Mouse (Mus musculus) small intestine, adult 2 months (tissue): ENCODE measurements around the gene Plekho2. TPM values are rescaled to one million over a fixed set of nuclear protein-coding genes. Genes with fewer than 3 reads are reported as not detected.
A peak's percentile ranks its signal among the peaks of the same experiment; 100 is the strongest.

Experiments
- H3K27ac ChIP-seq: fragments of 200-500 bp; 2 replicates; pipeline ENCODE4 v1.5.1; 2012; ENCODE audit warnings: low read depth, low read length, control low read depth, inconsistent platforms; ENCODE audit not compliant: insufficient read depth
- H3K27me3 ChIP-seq: fragments of 200-500 bp; 2 replicates; pipeline ENCODE4 v1.6.1; 2012; ENCODE audit warnings: mild to moderate bottlenecking, moderate library complexity, low read length, inconsistent platforms; ENCODE audit not compliant: control insufficient read depth, insufficient read depth
- H3K36me3 ChIP-seq: fragments of 200-500 bp; 2 replicates; pipeline ENCODE4 v1.6.1; 2012; ENCODE audit warnings: mild to moderate bottlenecking, low read length, control low read depth, inconsistent platforms; ENCODE audit not compliant: control insufficient read depth, insufficient read depth
- H3K4me1 ChIP-seq: fragments of 200-500 bp; 2 replicates; pipeline ENCODE4 v1.6.1; 2012; ENCODE audit warnings: low read length, inconsistent platforms, mixed read lengths; ENCODE audit not compliant: control insufficient read depth, insufficient read depth, insufficient read length
- H3K4me3 ChIP-seq: fragments of 200-500 bp; 2 replicates; pipeline ENCODE4 v1.5.1; 2012; ENCODE audit warnings: low read depth, mild to moderate bottlenecking, control low read depth, inconsistent platforms, low read length, moderate library complexity
- CTCF ChIP-seq: fragments of 200-500 bp; IDR thresholded peaks from 2 replicates; pipeline ENCODE4 v1.5.1; 2012; ENCODE audit warnings: low read depth, mild to moderate bottlenecking, control low read depth, inconsistent platforms, low read length, moderate library complexity, mixed read lengths; ENCODE audit not compliant: insufficient replicate concordance, insufficient read length; ENCODE audit errors: extremely low read depth
- POLR2A ChIP-seq: fragments of 200-500 bp; IDR thresholded peaks from 2 replicates; pipeline ENCODE4 v1.6.1; 2012; ENCODE audit warnings: low read depth, mild to moderate bottlenecking, control low read depth, inconsistent platforms, low read length, moderate library complexity
- WGBS: fragments of 180-500 bp; shearing (Covaris S2); methylation state at CpG from one replicate; pipeline ENCODE4 v1.1.7; 2018; 5-methylcytosine and 5-hydroxymethylcytosine counted together
- polyA plus RNA-seq: library from polyadenylated mRNA; depleted of rRNA; stranded (reverse); fragments of >200 nt; gene quantifications from 2 replicates; pipeline ENCODE4 v1.2.3, GENCODE M21; 2012

Gene Plekho2
- polyA plus RNA-seq, 1 experiment, result 9.7 TPM

DNA sequence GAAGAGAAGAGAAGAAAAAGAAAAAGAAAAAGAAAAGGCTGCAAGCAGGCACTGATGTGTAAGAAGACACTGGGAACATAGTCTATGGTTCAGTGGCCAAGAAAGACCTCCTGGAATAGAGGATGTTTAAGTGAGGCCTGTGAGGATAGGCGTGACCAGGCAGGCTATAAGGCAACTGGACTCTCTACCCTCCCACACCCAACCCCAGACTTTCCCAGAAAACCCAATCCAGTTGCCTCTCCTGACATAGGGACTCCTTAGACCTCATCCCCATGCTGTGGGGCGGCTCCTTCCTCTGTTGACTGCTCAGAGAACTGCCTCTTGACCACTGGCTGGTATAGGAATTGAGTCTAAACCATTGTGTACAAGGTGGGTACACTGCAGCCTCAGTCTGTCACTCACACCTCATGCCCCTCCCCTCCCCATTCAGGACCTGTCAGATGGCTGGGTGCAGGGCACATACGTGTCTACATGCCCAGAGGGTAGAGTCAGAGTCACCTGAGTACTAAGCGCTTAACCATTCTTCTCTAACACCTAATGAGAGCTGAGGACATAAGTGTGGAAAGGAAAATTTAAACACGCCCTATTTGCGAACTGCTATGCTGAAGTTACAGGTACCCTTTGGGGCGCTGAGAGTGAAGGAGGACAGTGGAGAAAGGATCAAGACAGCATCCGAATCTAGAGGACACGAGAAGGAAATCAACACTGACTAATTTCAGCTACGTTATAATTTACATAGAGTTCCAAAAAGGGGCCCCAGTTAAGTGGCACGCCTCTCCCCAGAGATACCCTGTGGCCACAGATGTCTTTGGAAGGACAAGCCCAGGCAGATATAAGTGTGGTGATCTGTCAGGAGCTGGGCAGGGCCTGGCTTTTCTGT is 5.1 kb downstream of the Plekho2 start:
- Histone ChIP-seq H3K4me1 (peaks cover 10% of the 10 kb centered on the region; the same call in 1 of the 2 replicates), H3K27ac (no peak overlapping the region; the same call in 1 of the 2 replicates), H3K4me3 (no peak overlapping the region), H3K27me3 (no peaks in the 10 kb centered on the region), H3K36me3 (peaks cover 3% of the 10 kb centered on the region; the same call in 1 of the 2 replicates)
- WGBS, result 75% methylated on average over 11 of the region's 11 CpGs
- TF ChIP-seq CTCF (no peak), POLR2A (no peak)

DNA sequence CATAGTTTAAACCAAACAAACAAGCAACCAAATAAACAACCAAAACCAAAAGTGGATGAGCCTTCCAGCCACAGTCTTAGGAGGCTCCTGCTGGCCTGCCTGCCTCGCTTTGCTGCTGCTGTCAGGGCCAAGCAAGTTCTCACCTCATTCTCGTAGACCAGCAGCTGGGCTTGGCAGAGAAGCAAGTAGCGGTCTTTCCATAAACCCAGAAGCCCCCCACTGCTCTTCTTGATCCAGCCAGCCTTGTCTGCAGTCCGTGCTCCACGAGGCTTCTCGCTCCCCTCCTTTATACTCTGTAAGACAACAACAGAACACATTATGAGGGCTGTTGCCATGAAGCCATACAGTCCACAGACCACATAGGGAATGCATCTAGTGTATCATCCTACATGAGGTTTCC is 7.0 kb downstream of the Plekho2 start:
- 86% methylated on average over 6 of the region's 6 CpGs for WGBS
- Histone ChIP-seq H3K27me3 (no peaks in the 10 kb centered on the region), H3K36me3 (peaks cover 3% of the 10 kb centered on the region; the same call in 1 of the 2 replicates)

GRCm38 (mm10) chr9:65569491-65569971 is 10.3 kb downstream of the Plekho2 start:
- Histone ChIP-seq H3K27ac (peak overlapping the region; percentile 80), H3K36me3 (peaks cover 3% of the 10 kb centered on the region; the same call in 1 of the 2 replicates), H3K27me3 (no peaks in the 10 kb centered on the region), H3K4me3 (no peak overlapping the region), H3K4me1 (peaks cover 6% of the 10 kb centered on the region; the same call in 1 of the 2 replicates)
- TF ChIP-seq CTCF (no peak), POLR2A (no peak)
- WGBS, result 63% methylated on average over 6 of the region's 6 CpGs

More for the DNA sequence above, 7.0 kb downstream of the Plekho2 start:
- TF ChIP-seq CTCF, result no peak
- TF ChIP-seq POLR2A, result no peak
- no peak overlapping the region for H3K4me3 ChIP-seq
- H3K4me1 ChIP-seq, result peaks cover 8% of the 10 kb centered on the region; the same call in 1 of the 2 replicates
- H3K27ac ChIP-seq, result no peak overlapping the region

DNA sequence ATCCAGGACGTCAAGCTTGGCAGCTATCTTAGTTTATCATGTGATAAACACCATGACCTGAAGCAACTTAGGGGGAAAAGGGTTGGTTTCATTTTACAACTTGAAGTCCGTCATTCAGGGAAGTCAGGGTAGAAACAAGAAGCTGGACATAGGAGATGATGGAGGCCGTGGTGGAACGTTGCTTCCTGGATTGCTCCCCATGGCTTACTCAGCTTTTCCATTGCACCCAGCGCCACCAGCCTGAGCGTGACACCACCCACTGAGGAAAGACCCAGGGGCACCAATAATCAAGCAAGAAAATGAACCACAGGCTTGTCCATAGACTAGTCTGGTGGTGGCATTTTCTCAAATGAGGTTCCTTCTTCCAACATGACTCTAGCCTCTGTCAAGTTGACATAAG is 11.1 kb downstream of the Plekho2 start:
- WGBS, result 70% methylated on average over 6 of the region's 6 CpGs
- Histone ChIP-seq H3K4me1 (peaks cover 11% of the 10 kb centered on the region; the same call in 1 of the 2 replicates), H3K4me3 (no peak overlapping the region), H3K36me3 (peaks cover 3% of the 10 kb centered on the region; the same call in 1 of the 2 replicates), H3K27me3 (no peaks in the 10 kb centered on the region), H3K27ac (peak overlapping the region; percentile 80)
- TF ChIP-seq POLR2A (no peak), CTCF (no peak)

DNA sequence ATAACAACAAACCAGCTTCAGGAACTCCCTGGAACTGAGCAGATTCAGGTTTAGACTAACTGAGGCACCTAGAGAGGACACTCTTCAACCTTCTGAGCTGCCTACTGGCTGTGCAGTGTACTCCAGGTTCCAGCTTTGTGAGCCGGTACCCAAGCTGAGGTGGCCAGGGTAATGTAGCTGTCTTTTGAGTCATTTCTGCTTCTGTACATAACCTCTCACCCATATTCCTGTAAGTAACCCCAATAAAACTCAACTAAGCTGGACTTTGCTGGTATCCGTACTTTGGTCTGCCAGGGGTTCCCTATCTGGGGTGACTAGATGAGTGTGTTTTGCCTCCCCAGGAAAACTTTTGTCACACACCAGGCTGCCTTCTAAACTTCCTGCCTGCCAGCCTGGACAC is 15.1 kb downstream of the Plekho2 start:
- TF ChIP-seq CTCF, result 0 out of 2 replicates have a peak, but pooled peaks have one; percentile 2
- no peak for TF ChIP-seq POLR2A
- Histone ChIP-seq H3K4me1 (peaks cover 29% of the 10 kb centered on the region), H3K27ac (peak overlapping the region; percentile 71; the same call in 1 of the 2 replicates), H3K36me3 (0 out of 2 replicates have a peak, but pooled peaks cover 2% of the 10 kb centered on the region), H3K4me3 (no peak overlapping the region), H3K27me3 (no peaks in the 10 kb centered on the region)
- 38% methylated on average over 2 of the region's 2 CpGs for WGBS

DNA sequence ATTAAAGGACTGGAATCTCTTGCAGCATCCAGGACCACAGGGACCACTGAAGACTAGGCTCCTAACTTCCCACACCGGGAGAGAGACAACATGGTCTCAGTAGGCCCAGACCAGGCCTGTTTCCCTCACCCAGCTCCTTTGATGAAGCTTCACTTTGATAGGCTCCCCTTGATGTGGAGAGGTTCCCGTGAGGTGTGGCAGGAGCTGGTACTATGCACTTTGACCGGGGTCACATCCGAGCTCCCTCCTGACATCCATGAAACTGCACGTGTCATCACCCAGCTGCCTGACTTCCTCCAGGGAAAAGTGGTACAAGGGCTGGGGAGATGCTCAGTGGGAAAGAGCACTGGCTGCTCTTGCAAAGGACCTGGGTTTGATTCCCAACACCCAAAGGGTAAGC is 16.8 kb downstream of the Plekho2 start:
- H3K36me3 ChIP-seq, result peaks cover 6% of the 10 kb centered on the region; the same call in 1 of the 2 replicates
- 42% methylated on average over 5 of the region's 5 CpGs for WGBS
- H3K4me3 ChIP-seq, result no peak overlapping the region
- peaks cover 29% of the 10 kb centered on the region for H3K4me1 ChIP-seq
- H3K27me3 ChIP-seq, result no peaks in the 10 kb centered on the region
- TF ChIP-seq CTCF (no peak), POLR2A (no peak)
- H3K27ac ChIP-seq, result peak overlapping the region; percentile 14; the same call in 1 of the 2 replicates

DNA sequence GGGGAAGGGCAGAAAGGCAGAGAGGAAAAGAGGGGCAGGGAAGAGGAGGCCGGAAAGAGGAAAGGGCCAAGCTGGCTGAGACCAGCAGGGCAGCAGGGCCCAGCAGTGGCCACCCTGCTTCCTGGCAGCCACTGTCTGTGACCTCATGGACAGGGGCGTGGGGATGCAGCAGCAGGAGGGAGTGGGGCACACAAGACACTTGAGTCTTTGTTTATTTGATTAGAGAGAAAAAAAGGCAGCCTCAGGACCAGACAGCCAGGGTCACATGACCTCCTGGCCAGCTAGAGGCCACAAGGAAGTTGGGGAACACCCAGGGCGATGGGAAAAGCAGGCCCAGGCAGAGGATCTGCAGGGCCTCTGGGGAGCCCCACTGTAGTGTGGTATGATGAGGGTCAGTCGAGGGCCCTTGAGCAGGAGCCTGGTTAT is 17.7 kb downstream of the Plekho2 start:
- peaks cover 6% of the 10 kb centered on the region; the same call in 1 of the 2 replicates for H3K36me3 ChIP-seq
- peak overlapping the region; percentile 31; the same call in 1 of the 2 replicates for H3K27ac ChIP-seq
- no peaks in the 10 kb centered on the region for H3K27me3 ChIP-seq
- TF ChIP-seq POLR2A (no peak), CTCF (no peak)
- peaks cover 29% of the 10 kb centered on the region for H3K4me1 ChIP-seq
- WGBS, result 60% methylated on average over 4 of the region's 4 CpGs
- no peak overlapping the region for H3K4me3 ChIP-seq
